ENCODE assay signal across 8 mouse cellular contexts in genomic region chr15:96641111-96641820, GRCm38 (mm10). TPM values are rescaled to one million over a fixed set of nuclear protein-coding genes. Genes with fewer than 3 reads are reported as not detected.
DNase-seq lines count a peak whose midpoint lies in the region; ATAC-seq lines count a peak whose summit lies in the region.

No protein-coding gene starts in this region.

- H3K4me1 ChIP-seq in forebrain, embryonic 15.5 days = peaks cover 32% of the 10 kb centered on the region
- peaks cover 39% of the 10 kb centered on the region for H3K4me1 ChIP-seq in hindbrain, embryonic 13.5 days (replicated peaks)

- H3K4me2 ChIP-seq in forebrain, embryonic 15.5 days (replicated peaks) = peak overlapping the region; percentile 78
- H3K4me2 ChIP-seq in hindbrain, embryonic 13.5 days = peak overlapping the region; percentile 71

- under 1% methylated on average over 63 of the region's 63 CpGs for WGBS in forebrain, embryonic 15.5 days
- WGBS in hindbrain, embryonic 13.5 days = under 1% methylated on average over 63 of the region's 63 CpGs

- peak overlapping the region; percentile 96 for H3K4me3 ChIP-seq in forebrain, embryonic 15.5 days
- H3K4me3 ChIP-seq in hindbrain, embryonic 13.5 days = peak overlapping the region; percentile 87

- H3K27me3 ChIP-seq in forebrain, embryonic 15.5 days = no peaks in the 10 kb centered on the region
- no peaks in the 10 kb centered on the region for H3K27me3 ChIP-seq in hindbrain, embryonic 13.5 days

- no peaks in the 10 kb centered on the region for H3K36me3 ChIP-seq in forebrain, embryonic 15.5 days
- H3K36me3 ChIP-seq in hindbrain, embryonic 13.5 days = peaks cover 16% of the 10 kb centered on the region

- peak overlapping the region; percentile 100 for H3K9ac ChIP-seq in forebrain, embryonic 15.5 days (replicated peaks)
- peak overlapping the region; percentile 100 for H3K9ac ChIP-seq in hindbrain, embryonic 13.5 days

- peak; percentile 59 for ATAC-seq in forebrain, embryonic 15.5 days (replicated peaks)
- peak; percentile 67 for ATAC-seq in hindbrain, embryonic 13.5 days (ENCODE audit: low FRiP score)
- peak; percentile 53 for ATAC-seq in megakaryocyte, adult 5-6 weeks (ENCODE audit: poor library complexity, severe bottlenecking)

- intact Hi-C loops in left cerebral cortex, postnatal 10 days (cut with DNase I) = no loop called here

- H3K9me3 ChIP-seq in forebrain, embryonic 15.5 days = no peaks in the 10 kb centered on the region
- no peaks in the 10 kb centered on the region for H3K9me3 ChIP-seq in hindbrain, embryonic 13.5 days

- peak overlapping the region; percentile 100 for H3K27ac ChIP-seq in forebrain, embryonic 15.5 days (replicated peaks)
- peak overlapping the region; percentile 100 for H3K27ac ChIP-seq in hindbrain, embryonic 13.5 days

- DNase-seq in NIH3T3 (ENCODE audit: low read depth) = peak; percentile 81
- DNase-seq in cerebellum, adult 18-20 months = peak; percentile 81
- DNase-seq in left cerebral cortex, postnatal 10 days (ENCODE audit: extremely low spot score in 1 of 2, low spot score in 2 of 2) = peak; percentile 63 to 75
- peak; percentile 51 for DNase-seq in retina, postnatal 7 days (ENCODE audit: low read depth, low spot score)
- DNase-seq in thymus, postnatal 4 days = peak; percentile 77

RNA-seq across cellular contexts. Expression of gene Slc38a1, which starts 1.4 kb away (rescaled TPM):
- 145 and 147 TPM in 2 replicates for polyA plus RNA-seq in forebrain, embryonic 15.5 days (2015; fragmentation: Nextera tagmentation; extraction: Ambion mirVana)
- 154 and 158 TPM in 2 replicates for polyA plus RNA-seq in hindbrain, embryonic 13.5 days (2015; fragmentation: Nextera tagmentation; extraction: Ambion mirVana)
- 10 to 100 TPM; 85.2 to 91.0 TPM for total RNA-seq in left cerebral cortex, postnatal 10 days (2021)
- total RNA-seq in megakaryocyte, adult 5-6 weeks (2015) = 58.7 and 69.9 TPM in 2 replicates
- 43.8 and 48.4 TPM in 2 replicates for total RNA-seq in megakaryocyte, adult 5-6 weeks (2017)

RNA-seq across cellular contexts. Expression of gene Slc38a2, which starts 58.3 kb away (rescaled TPM):
- 156 and 157 TPM in 2 replicates for polyA plus RNA-seq in forebrain, embryonic 15.5 days (2015; fragmentation: Nextera tagmentation; extraction: Ambion mirVana)
- polyA plus RNA-seq in hindbrain, embryonic 13.5 days (2015; fragmentation: Nextera tagmentation; extraction: Ambion mirVana) = 133 TPM in 2 replicates
- total RNA-seq in left cerebral cortex, postnatal 10 days (2021) = 10 to 100 TPM; 69.3 to 72.2 TPM
- total RNA-seq in megakaryocyte, adult 5-6 weeks (2015) = 125 and 137 TPM in 2 replicates
- total RNA-seq in megakaryocyte, adult 5-6 weeks (2017) = 63.8 and 68.3 TPM in 2 replicates

Comparison
In these comparisons a context has a peak if more than half of its experiments do, and no peak if none do; other contexts are left out.
1. Peak in every context shown above with its lines: DNase-seq, ATAC-seq, H3K4me3 ChIP-seq and H3K27ac ChIP-seq.